Mouse (Mus musculus) hindbrain, embryonic 10.5 days (tissue): ENCODE results near the gene Kcnt2. TPM values are rescaled to one million over a fixed set of nuclear protein-coding genes. Genes with fewer than 3 reads are reported as not detected.

Experiments
- polyA plus RNA-seq: library from polyadenylated mRNA; unstranded; fragments of >200 nt; fragmentation: Nextera tagmentation; extraction: Ambion mirVana; gene quantifications from 2 replicates; pipeline ENCODE4 v1.2.1, GENCODE M21; 2016

The Kcnt2 gene
- polyA plus RNA-seq, 1 experiment from 2014 or later, result 1.0 TPM

Other genes with a start within 250 kb of the Kcnt2 start
- gene Cfh, start 62.4 kb upstream of the Kcnt2 start, polyA plus RNA-seq, result 2.2 and 2.3 TPM in 2 replicates